Mouse (Mus musculus): Measurements from ENCODE around the gene Rxra.

The Rxra gene

DNA sequence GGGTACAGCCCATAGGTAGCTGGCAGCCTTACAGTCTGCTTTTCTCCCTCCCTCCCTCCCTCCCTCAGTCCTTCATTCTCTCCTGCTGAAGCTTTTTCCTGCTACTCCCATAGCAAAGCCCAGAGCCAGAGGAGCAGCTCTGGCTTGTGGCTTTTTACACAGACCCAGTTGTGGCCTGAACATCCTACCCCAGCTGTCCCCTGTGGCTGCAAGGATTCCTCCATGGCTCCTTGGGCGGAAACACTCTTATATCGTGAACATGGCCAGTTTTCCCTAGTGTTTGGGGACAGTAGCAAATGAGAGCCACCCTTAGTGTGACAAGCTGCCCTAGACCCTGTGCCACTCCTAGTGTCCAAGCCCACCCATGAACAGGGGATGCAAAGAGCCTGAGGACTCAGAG, 58.6 kb downstream of the Rxra start:
- in situ Hi-C loops (cut with MboI; ENCODE audit: low sequenced_read_pairs) = no loop called here

DNA sequence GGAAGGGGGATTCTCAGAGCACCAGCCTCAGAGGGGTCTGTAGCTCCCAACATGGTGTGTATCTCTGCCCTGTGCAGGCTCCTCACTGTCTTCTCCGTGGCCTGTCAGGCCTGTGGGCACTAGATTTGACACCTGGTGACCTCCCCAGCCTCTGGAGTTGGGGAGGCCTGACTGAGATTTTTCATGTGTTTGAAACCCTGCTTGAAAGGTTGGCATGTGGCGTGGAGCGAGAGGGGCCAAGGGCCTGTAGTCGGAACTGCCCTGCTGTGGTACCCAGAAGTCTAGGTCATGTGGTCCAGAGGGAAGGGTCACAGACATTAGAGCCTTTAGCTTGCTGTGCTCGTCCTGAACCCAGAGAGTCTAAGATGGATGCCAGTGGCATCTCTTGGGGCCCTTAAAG, 60.6 kb downstream of the Rxra start:
- in situ Hi-C loops (cut with MboI; ENCODE audit: low sequenced_read_pairs) = no loop called here

DNA sequence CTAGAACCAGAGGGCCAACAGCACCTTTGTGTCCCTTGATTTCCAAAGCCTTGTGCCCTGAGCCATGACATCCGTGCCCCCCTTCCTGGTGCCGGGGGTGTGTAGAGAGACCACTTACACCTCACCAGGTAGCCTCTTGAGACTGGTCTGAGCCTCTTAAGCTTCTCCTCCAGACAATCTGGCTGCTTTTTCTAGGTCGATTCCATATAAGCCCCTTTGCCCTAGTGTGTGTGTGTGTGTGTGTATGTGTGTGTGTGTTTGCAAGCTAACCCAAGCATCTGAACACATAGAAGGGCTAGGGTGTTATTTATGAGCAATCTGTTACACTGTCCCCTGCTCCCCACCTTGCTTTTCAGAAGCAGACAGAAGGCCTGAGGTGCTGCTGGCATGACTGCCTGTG, 62.2 kb downstream of the Rxra start:
- in situ Hi-C loops (cut with MboI; ENCODE audit: low sequenced_read_pairs) = no loop called here

DNA sequence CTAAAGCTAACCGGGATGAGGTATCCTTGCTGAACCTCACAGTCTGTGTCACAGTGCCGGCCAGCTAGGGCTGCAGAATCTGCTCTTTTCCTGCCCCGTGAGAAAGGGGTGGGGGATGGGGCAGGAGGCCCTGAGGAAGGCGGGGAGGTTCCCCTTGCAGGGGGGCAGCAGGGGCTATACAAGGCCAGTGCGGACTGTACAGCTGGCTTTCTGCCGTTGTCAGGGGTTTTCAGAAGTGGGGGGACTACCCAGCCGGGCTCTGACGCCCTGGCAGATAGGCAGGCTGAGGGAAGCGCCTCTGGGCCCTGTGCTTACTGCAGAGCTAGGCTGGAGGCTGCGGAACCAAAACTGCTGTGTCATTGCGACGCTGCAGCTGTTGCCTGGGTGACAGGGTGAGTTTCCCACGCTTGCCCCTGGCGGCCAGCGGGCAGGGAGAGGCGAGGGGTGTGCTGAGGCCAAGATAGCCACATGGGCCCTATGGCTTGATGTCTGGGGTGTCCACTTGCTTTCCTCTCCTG, 63.9 kb downstream of the Rxra start:
- in situ Hi-C loops (cut with MboI; ENCODE audit: low sequenced_read_pairs) = no loop called here

DNA sequence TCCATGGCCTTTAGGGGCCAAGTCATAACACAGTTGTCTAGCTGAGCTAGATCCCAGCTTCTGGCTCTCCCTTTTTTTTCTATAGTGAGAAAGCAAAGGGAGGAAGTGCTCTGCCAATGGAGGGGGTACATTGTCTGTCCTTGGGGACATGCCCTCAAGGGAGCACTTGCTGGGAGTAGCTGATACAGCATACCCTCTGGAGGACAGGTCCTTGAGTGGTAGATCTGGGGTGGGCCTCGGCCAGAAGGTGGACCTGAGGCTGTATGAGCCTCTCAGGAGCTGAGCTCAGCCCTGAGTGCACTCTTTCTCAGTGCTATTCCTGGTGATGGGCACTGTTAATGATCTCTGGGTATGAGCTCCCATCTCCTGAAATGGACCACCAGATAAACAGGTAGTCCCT, 66.9 kb downstream of the Rxra start:
- in situ Hi-C loops (cut with MboI; ENCODE audit: low sequenced_read_pairs) = no loop called here

DNA sequence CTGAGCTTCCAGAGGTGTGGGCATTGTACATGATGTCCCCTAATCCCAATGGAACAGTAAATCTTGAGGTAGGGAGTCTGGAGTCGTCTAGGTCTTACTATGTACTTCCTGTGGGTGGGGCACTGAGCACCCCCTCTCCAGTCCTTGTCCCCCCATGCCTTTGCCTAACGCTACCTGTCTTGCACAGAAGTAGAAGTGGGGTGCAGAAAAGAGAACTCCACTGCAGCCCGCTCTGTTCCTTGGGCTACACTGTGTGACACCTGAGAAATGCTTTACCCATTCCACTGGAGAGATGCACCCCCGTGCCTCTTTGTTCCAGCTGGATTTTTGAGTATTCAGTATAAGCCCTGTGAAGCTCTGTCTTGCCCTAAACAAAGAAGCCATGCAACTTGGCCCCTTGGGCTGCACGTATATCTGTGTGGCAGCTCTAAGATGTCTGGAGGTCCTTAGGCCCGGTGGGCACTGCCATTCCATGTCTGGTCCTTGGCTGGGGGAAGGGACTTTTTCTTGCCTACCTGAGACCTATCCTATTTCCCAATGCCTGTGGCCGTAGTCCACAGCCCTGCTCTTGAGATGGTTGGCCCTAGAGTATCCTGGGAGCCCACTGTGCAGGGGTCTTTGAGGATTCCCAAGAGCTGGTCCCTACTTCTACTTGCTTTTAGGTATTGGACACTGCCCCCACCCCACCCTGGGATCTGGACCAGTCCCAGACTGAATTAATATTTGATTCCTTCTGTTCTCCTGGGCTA, 67.8 kb downstream of the Rxra start:
- in situ Hi-C loops (cut with MboI; ENCODE audit: low sequenced_read_pairs) = no loop called here

DNA sequence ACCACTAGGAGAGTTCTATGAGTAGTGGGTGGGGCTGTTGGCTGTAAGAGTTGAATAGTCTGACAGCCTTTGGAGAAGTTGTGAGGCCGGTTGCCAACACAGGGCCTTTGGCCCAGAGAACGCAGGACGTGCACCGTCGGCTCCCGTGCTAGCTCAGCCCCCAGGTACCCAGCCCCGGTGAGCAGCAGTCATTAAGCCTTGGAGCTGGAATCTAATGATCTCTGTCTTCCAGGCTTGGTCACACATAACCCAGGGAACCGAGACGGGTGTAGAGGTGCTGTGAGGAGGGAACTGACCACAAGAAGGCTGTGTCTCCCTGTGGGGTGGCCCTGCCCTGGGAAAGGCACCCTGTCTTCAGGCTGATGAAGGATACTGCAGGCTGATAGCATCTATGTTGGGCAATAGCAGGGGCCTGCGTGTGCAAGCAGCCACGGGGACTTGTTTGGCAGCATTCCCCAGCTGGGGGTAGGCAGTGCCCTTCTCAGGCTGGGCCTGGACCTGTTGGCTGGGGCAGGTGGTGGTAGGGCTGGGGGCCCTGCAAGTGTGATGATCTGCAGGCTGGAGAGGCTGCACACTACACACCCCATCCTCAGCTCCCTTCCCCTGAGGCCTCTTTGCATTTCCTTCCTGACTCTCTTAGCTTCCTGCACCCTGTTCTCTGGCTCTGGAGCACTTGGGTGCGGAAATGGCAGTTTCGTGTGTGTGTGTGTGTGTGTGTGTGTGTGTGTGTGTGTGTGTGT, 68.5 kb downstream of the Rxra start:
- in situ Hi-C loops (cut with MboI; ENCODE audit: low sequenced_read_pairs) = no loop called here

DNA sequence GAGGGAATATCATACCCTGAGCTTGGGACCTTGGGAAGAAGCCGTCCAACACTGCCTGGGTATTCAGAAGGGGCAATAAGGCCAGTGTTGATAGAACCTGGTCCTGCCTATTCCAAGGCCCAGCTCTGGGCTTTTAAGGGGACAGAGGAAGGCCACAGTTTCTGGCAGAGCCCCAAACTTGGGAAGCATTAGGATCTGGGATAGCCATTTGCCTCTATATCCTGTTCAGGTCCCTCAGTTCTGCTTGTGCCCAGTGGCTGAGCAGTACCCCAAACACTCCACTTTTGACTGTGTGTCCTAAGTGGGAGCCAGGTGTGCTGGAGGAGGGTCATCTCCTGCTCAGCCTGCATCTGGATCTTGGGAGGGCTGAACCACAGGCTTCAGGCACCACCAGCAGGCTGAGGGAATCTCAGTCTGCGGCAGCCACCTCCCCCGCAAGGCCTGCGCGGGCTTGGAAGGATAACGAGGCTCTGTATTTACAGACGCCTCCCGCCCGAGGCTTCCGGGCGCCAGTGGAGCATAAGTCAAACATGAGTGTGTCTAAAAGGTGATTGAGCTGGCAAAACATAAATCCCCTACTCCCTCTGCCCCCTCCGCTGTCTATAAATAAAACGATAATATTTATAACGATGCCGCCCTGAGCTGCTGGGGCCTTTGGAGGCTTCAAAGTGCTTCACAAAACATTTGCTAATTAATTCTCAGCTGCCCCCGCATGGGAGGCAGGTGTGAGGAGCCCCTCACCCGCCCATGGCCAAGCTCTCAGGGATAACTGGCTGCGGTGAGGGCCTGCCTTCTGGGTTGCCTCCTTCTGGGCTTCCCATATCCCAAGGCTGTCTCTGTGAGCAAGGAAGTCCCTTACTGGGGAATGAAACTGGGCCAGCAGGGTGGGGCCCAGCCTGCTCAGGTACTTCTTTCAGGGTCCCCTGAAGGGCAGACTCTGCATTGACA, 69.7 kb downstream of the Rxra start:
- in situ Hi-C loops (cut with MboI; ENCODE audit: low sequenced_read_pairs) = no loop called here

DNA sequence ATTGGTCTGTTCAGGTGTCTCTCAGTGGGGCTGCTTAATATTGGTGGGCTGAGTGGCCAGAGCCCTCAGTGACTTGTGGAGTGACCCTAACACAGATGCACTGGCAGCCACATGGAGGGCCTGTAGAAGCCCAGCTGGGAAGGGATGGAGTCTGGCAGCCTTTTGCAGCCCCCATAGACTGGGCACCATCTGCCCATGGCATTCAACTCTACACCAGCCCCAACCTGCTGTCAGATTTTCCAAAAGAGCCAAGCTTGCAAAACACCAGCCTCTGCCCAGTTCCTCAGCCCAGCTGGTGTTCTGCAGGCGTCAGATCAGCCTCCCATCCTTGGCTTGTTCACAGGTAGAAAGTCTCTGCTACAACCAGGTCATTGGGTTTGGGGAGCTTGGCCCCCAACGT, 70.6 kb downstream of the Rxra start:
- in situ Hi-C loops (cut with MboI; ENCODE audit: low sequenced_read_pairs) = no loop called here

DNA sequence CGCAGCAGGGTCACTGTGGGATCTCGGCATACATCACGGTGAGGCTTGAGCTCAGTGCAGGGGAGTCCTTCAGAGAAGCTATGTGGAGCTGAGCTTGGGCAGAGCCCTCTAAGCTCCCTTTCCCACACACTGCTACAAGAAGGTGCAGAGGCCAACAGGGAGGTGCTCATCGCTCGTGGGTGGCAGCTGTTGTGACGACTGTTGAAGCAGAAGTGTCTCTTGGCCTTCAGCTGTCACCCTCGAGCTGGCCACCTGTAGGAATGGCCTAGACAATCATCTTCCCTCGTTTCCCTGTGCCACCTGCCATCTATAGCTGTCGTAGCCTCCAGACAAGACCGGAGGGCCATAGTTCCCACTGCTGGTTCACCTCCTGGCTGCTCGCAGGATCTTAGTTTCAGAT, 72.7 kb downstream of the Rxra start:
- in situ Hi-C loops (cut with MboI; ENCODE audit: low sequenced_read_pairs) = no loop called here

DNA sequence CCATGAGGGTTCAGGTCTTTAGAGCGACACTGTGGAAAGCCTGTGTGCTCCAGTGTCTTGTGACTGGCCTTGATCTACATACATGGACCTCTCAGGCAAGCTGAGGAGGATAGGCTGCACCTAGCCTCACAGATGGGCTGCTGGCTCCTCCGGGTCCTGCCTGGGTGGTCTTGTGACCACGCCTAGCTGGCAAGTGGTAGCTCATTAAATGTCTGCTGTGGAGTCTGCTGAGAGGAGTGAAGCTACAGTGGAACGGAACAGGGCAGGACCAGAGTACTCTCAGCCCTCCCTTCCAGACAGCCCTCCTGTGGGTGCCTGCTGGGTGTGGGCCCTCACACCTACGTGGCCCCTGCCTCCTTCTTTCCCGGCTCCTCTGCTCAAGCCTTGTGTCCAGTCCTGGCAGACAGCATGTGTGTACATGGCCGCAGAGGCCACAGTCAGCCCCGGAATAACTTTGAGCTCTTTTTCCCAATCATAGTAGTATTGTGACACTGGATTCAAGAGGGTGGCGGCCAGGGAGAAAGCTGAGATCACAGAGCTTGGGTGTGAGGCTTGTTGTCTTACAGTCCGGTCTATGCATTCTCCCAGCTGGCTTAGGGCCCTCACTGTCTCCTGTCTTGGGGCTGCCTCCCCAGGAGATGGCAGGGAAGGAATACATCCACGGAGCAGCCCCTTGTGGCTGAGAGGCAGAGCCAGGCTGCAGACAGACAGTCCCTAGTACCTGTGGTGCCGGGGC, 74.3 kb downstream of the Rxra start:
- in situ Hi-C loops (cut with MboI; ENCODE audit: low sequenced_read_pairs) = loop anchor here (25.0 kb wide), 1 partner anchor 463 kb away; no protein-coding TSS in a partner anchor

DNA sequence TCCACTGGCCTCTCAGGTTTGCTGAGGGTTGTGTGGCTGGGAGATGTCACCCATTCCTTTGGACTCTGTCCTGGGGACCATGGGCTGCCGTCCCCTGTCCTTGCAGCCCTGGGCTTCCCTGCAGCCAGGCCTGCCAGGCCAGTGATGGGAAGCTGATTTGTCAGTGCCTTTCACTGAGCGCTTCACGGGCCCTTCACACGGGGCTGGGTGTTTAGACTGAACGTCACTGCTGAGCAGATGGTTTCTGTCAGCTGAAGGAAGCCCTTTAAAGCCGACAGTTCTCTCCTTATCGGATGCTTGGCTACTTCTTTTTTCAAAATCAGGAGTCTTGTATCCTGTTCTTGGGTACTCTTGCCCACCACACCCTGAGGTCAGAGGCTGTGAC, 74.9 kb downstream of the Rxra start:
- in situ Hi-C loops (cut with MboI; ENCODE audit: low sequenced_read_pairs) = loop anchor here (25.0 kb wide), 1 partner anchor 464 kb away; no protein-coding TSS in a partner anchor

DNA sequence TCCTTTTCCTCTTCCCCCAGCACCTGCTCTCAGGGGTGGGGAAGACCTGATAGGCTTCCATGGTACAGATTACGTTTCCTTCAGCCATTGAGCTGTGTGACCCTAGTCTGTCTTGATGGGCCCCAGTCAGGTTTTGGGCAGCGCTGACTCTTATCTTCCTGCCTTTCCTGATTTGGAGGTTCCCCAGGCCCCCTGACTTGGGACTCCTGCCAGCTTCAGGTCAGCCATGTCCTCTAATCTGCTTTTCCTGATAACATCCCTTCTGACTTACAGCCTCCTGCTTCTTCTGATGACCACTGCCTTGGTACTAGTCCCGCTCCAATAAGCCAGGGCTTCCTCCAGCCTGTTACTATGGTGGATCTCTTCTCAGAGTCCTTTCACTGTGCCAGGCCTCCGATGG, 75.6 kb downstream of the Rxra start:
- in situ Hi-C loops (cut with MboI; ENCODE audit: low sequenced_read_pairs) = loop anchor here (25.0 kb wide), 1 partner anchor 465 kb away; no protein-coding TSS in a partner anchor

DNA sequence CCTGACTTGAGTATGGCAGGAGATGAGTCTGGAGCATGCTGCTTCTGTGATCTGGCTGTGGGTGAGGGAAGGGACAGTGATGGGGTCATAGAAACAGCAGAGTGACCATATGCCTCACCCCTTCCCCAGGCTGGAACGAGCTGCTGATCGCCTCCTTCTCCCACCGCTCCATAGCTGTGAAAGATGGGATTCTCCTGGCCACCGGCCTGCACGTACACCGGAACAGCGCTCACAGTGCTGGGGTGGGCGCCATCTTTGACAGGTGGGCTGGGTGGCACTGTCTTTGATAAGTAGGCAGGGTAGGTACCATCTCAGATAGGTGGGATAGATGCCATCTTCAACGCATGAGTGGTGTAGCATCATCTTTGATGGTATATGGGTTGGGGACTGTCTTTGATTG, 77.9 kb downstream of the Rxra start:
- in situ Hi-C loops (cut with MboI; ENCODE audit: low sequenced_read_pairs) = loop anchor here (25.0 kb wide), 1 partner anchor 467 kb away; no protein-coding TSS in a partner anchor

DNA sequence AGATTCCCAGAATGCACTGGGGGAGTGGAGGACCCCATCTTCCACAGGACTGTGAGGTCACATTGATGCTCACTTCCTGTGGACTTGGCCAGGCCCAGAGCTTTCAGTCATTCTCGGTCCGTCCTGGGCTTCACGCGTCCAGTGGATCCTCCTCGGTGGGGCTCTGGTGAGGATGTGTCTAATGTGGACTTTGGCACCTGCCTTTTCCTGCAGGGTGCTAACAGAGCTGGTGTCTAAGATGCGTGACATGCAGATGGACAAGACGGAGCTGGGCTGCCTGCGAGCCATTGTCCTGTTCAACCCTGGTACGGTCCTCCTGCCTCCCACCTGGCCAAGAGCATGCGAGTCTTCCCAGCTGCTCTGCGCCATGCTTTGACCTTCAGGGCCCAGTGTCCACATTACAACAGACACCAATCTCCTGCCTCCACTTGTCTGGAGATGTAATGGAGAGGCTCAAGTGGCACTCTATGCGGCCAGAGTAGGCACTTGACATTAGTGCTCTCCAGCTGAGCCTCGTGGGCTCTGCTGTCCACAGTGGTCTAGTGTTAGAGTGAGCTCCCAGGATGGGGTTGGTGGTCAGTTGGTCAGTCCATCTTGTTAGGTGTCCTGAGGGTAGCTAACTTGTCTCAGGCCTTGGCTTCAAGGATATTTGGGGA, 79.9 kb downstream of the Rxra start:
- in situ Hi-C loops (cut with MboI; ENCODE audit: low sequenced_read_pairs) = loop anchor here (25.0 kb wide), 1 partner anchor 469 kb away; no protein-coding TSS in a partner anchor

DNA sequence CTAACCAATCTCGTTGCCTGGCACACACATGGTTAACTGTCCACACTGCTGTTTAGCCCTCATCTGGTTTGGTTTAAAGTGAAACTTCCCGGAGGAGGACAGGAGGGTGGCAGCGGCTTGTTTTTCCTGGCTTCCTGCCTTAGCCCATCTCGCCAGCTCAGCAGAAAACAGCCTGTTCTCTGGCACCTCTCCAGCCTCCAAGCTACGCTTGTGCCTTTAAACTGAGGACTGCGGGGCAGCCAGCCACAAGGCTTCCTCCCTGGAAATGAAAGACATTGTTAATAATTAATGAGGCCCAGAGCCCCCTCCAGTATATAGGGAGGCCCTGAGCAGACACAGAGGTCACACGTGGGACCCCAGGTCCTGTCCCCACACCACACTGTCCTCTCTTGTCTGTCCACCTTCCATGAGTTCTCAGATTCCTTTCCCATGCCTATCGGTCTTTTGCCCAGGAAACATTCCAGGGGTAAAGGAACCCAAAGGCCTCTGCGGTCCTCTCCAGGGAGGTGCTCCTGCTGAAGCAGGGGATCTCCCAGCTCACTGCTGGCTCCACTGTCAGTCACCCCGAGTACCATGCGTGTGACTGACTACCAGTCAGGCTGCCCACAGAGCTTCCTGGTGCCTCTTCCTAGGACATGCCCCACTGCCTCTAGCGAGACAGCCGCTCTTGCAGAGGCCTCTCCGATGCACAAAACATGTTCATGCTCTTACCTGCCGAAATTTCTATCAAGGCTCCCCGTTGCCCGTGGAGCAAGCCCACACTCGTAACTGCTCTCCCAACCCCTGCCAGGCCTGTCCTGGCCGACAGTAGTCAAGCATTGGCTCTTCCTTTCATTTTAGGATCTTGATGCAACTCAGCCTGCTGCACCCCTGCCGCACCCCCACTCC, 82.4 kb downstream of the Rxra start:
- in situ Hi-C loops (cut with MboI; ENCODE audit: low sequenced_read_pairs) = loop anchor here (25.0 kb wide), 1 partner anchor 471 kb away; no protein-coding TSS in a partner anchor

DNA sequence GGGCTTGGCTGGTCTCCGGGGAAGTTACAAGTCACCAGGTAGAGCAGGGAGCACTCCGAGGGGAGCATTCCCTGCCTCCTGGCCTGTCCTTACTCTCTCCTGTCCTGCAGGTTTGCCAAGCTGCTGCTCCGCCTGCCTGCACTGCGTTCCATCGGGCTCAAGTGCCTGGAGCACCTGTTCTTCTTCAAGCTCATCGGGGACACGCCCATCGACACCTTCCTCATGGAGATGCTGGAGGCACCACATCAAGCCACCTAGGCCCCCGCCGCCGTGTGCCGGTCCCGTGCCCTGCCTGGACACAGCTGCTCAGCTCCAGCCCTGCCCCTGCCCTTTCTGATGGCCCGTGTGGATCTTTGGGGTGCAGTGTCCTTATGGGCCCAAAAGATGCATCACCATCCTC, 83.2 kb downstream of the Rxra start:
- in situ Hi-C loops (cut with MboI; ENCODE audit: low sequenced_read_pairs) = loop anchor here (25.0 kb wide), 1 partner anchor 472 kb away; no protein-coding TSS in a partner anchor

DNA sequence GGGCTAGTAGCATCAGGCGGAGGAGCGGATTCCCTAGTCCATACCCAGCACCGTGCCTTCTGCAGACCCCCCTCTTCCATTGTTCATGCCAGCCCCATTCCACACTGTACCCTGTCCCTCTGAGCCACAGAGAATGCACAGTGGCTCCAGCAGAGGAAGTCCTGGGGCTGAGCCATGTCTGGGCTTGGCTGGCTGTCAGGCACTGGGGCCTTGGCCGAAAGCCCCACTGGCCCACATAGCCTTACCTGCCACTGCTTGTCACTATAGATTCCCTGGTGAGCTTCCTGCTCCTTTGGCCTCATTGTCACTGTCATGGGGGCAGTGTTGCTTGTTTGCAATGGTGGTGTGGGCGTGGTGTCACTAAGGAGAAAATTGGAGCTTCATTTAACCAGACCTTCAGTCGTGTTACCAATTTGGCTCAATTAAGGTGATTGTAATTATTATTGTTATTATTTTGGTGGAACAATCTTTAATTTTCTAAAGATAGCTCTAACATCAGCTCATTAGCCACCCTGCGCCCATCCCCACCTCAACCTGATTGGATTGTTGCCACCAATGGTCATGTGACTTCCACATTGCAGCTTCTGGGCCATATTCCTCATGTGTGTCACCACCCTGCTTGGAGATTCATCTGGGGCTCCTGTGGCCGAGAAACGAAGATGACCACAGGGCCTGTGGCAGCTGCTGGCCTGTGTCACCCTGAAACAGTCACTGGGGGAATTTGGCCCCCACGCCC, 85.2 kb downstream of the Rxra start:
- in situ Hi-C loops (cut with MboI; ENCODE audit: low sequenced_read_pairs) = loop anchor here (25.0 kb wide), 1 partner anchor 474 kb away; no protein-coding TSS in a partner anchor
